8 mouse cellular contexts compared by ENCODE assay signal in genomic region chr1:86303873-86304250, GRCm38 (mm10). TPM values are rescaled to one million over a fixed set of nuclear protein-coding genes. Genes with fewer than 3 reads are reported as not detected.
DNase-seq lines count a peak whose midpoint lies in the region; ATAC-seq lines count a peak whose summit lies in the region.

No protein-coding gene starts in this region.

- H3K9me3 ChIP-seq in kidney, embryonic 15.5 days (replicated peaks), result no peaks in the 10 kb centered on the region
- H3K9me3 ChIP-seq in hindbrain, embryonic 13.5 days, result no peaks in the 10 kb centered on the region
- H3K9me3 ChIP-seq in midbrain, embryonic 11.5 days (ENCODE audit: control insufficient read depth, low read length), result no peaks in the 10 kb centered on the region

- no peak overlapping the region for H3K27ac ChIP-seq in kidney, embryonic 15.5 days
- no peak overlapping the region for H3K27ac ChIP-seq in brown adipose tissue, adult 24 weeks (replicated peaks; ENCODE audit: low read depth, low read length)
- H3K27ac ChIP-seq in hindbrain, embryonic 13.5 days, result 0 out of 2 replicates have a peak overlapping the region, but pooled peaks have one; percentile 8
- no peak overlapping the region for H3K27ac ChIP-seq in midbrain, embryonic 11.5 days (ENCODE audit: low read depth, low read length)

- peak overlapping the region; percentile 66; the same call in 1 of the 2 replicates for H3K9ac ChIP-seq in kidney, embryonic 15.5 days
- peak overlapping the region; percentile 80 for H3K9ac ChIP-seq in hindbrain, embryonic 13.5 days
- H3K9ac ChIP-seq in midbrain, embryonic 11.5 days (ENCODE audit: low read length), result peak overlapping the region; percentile 57

- H3K36me3 ChIP-seq in kidney, embryonic 15.5 days, result 0 out of 2 replicates have a peak, but pooled peaks cover 9% of the 10 kb centered on the region
- no peaks in the 10 kb centered on the region for H3K36me3 ChIP-seq in hindbrain, embryonic 13.5 days
- H3K36me3 ChIP-seq in midbrain, embryonic 11.5 days (ENCODE audit: control insufficient read depth, insufficient read depth, low read length), result no peaks in the 10 kb centered on the region

- H3K4me1 ChIP-seq in kidney, embryonic 15.5 days, result peaks cover 32% of the 10 kb centered on the region
- no peaks in the 10 kb centered on the region for H3K4me1 ChIP-seq in brown adipose tissue, adult 24 weeks (ENCODE audit: control insufficient read depth, insufficient read depth, insufficient read length, low read length)
- peaks cover 19% of the 10 kb centered on the region for H3K4me1 ChIP-seq in hindbrain, embryonic 13.5 days (replicated peaks)
- peaks cover 12% of the 10 kb centered on the region for H3K4me1 ChIP-seq in midbrain, embryonic 11.5 days (ENCODE audit: control insufficient read depth, insufficient read depth, low read length)

- 4% methylated on average over 16 of the region's 16 CpGs for WGBS in kidney, embryonic 15.5 days
- 4% methylated on average over 16 of the region's 16 CpGs for WGBS in hindbrain, embryonic 13.5 days
- 2% methylated on average over 16 of the region's 16 CpGs for WGBS in midbrain, embryonic 11.5 days

- no peak for ATAC-seq in kidney, embryonic 15.5 days (replicated peaks; ENCODE audit: low FRiP score)
- ATAC-seq in hindbrain, embryonic 13.5 days (ENCODE audit: low FRiP score), result no peak
- no peak for ATAC-seq in midbrain, embryonic 11.5 days (ENCODE audit: low FRiP score)

- H3K4me3 ChIP-seq in kidney, embryonic 15.5 days (replicated peaks), result peak overlapping the region; percentile 69
- H3K4me3 ChIP-seq in brown adipose tissue, adult 24 weeks (ENCODE audit: insufficient read depth, low read depth, low read length), result peak overlapping the region; percentile 36; the same call in 1 of the 2 replicates
- peak overlapping the region; percentile 67 for H3K4me3 ChIP-seq in hindbrain, embryonic 13.5 days
- peak overlapping the region; percentile 53 for H3K4me3 ChIP-seq in midbrain, embryonic 11.5 days (ENCODE audit: low read depth, low read length)

- H3K4me2 ChIP-seq in kidney, embryonic 15.5 days, result peak overlapping the region; percentile 99
- peak overlapping the region; percentile 98 for H3K4me2 ChIP-seq in hindbrain, embryonic 13.5 days
- H3K4me2 ChIP-seq in midbrain, embryonic 11.5 days, result peak overlapping the region; percentile 98

- no peak for DNase-seq in kidney, adult 11 months
- no peak for DNase-seq in midbrain, embryonic 11.5 days (ENCODE audit: low spot score, missing footprints)
- no peak for DNase-seq in gastrocnemius, postnatal 10 days
- DNase-seq in thymus, postnatal 25 days, result no peak
- DNase-seq in spleen, postnatal 4 days (ENCODE audit: low spot score in 2 of 2), result no peak

- peaks cover 38% of the 10 kb centered on the region for H3K27me3 ChIP-seq in kidney, embryonic 15.5 days
- peaks cover 72% of the 10 kb centered on the region for H3K27me3 ChIP-seq in hindbrain, embryonic 13.5 days
- H3K27me3 ChIP-seq in midbrain, embryonic 11.5 days (ENCODE audit: control insufficient read depth, insufficient read depth, low read length), result peaks cover 36% of the 10 kb centered on the region

RNA-seq across cellular contexts. Expression of gene B3gnt7, which starts 1.2 kb away (rescaled TPM):
- 7.5 and 7.8 TPM in 2 replicates for polyA plus RNA-seq in kidney, embryonic 15.5 days (2015; fragmentation: Nextera tagmentation; extraction: Ambion mirVana)
- polyA plus RNA-seq in brown adipose tissue, adult 24 weeks (2012; ENCODE audit: insufficient read depth, insufficient read length, missing spikeins), result not detected in 2 replicates
- 3.7 and 5.0 TPM in 2 replicates for polyA plus RNA-seq in hindbrain, embryonic 13.5 days (2015; fragmentation: Nextera tagmentation; extraction: Ambion mirVana)
- 2.0 and 2.5 TPM in 2 replicates for polyA plus RNA-seq in midbrain, embryonic 11.5 days (2014; fragmentation: Nextera tagmentation; extraction: Ambion mirVana)
- under 1 TPM; 0.09 to 0.29 TPM for total RNA-seq in gastrocnemius, postnatal 10 days (2021)

RNA-seq across cellular contexts. Expression of gene Ncl, which starts 55.3 kb away (rescaled TPM):
- polyA plus RNA-seq in kidney, embryonic 15.5 days (2015; fragmentation: Nextera tagmentation; extraction: Ambion mirVana), result 500 and 531 TPM in 2 replicates
- polyA plus RNA-seq in brown adipose tissue, adult 24 weeks (2012; ENCODE audit: insufficient read depth, insufficient read length, missing spikeins), result 88.2 and 112 TPM in 2 replicates
- 219 and 230 TPM in 2 replicates for polyA plus RNA-seq in hindbrain, embryonic 13.5 days (2015; fragmentation: Nextera tagmentation; extraction: Ambion mirVana)
- 339 and 375 TPM in 2 replicates for polyA plus RNA-seq in midbrain, embryonic 11.5 days (2014; fragmentation: Nextera tagmentation; extraction: Ambion mirVana)
- total RNA-seq in gastrocnemius, postnatal 10 days (2021), result 100 to 1,000 TPM; 143 to 165 TPM
